Mouse (Mus musculus): Measurements from ENCODE around the gene Rab15. TPM values are rescaled to one million over a fixed set of nuclear protein-coding genes. Genes with fewer than 3 reads are reported as not detected.
"Not testable (repeated sequence)": the region's sequence is repeated elsewhere in the genome, so short reads cannot be mapped to it uniquely, and the experiment has no call there.

Rab15 gene
- total RNA-seq (2021), result 100 to 1,000 TPM; 182 to 188 TPM

GRCm38 (mm10) chr12:76822651-76823041 lies at the start of gene Rab15:
Gene Rab15 (minus strand): TSS chr12:76822908.
- DNase-seq, result no peak

- DNase-seq, result no peak
Measured at GRCm38 (mm10) chr12:76869561-76869960, 46.9 kb upstream of the Rab15 start.

GRCm38 (mm10) chr12:76868463-76869198 lies 45.9 kb upstream of the Rab15 start:
- DNase-seq, result no peak

DNA sequence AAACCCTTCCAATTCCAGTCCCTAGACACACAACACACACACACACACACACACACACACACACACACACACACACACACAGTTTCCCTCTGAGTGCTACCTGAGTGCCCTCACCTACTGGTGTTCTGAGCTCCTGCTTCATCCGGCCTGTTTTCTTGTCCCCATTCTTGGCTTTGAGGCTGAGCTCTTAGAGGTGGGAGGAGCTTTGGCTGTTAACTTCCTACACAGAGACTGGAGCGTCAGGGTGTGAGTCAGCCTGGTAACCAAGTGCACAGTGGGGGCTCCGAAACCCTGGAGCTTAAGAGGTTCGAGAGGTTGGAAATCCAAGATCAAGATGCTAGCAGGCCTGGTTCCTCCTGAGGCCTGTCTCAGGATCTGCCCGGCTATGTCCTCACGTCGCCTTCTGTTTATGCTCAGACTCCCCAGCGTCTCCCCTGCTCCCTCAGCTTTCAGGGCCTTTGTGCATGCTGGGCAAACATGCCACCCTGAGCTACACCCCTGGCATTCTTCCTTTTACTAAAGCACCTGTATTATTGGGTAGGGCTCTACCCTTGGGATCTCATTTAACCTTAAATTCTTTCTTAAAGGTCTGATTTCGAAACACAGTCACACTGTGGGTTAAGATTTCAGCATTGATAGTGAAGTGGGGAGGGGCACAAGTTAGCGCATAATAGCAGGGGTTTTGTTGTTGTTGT lies 45.0 kb upstream of the Rab15 start:
- peak in 1 of 2 experiments; percentile 21 for DNase-seq

DNA sequence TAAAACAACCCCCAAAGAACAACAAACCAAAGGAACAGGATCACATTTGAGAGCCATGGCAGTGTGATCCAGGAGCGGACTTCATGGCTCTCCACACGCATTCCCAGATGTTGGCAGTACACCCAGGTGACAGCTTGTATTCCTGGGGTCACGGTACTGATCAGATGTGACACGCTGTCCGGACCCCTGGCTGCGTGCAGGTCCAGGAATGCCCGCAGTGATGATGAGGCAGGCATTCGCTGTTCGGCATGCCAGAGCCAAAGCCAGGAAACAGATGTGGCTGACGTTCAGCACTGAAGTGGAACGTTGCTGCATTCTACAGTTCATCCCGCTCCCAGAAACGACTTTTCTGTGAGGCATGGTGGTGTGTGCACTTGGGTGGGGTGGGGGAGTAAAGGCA lies 42.6 kb upstream of the Rab15 start:
- DNase-seq, result no peak

DNA sequence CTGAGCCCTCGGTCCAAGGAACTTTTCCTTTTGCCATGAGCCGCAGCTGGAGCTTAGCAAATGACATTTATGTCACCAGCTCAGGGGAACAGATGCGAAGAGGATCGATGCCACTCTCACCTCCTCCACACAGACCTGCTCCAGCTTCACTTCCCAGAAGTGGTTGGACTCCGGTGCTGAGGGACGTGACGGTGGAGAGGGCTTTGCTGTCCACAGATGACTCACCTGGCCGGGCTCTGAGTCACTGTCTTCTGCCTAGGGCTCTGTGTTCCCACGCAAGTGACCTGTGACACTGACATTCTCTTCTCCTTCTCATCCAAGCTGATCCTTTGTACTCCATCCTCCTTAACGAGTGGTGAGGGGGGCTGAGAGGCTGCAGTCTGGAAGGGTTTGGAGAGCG lies 40.9 kb upstream of the Rab15 start:
- no peak for DNase-seq

- not testable (repeated sequence) for DNase-seq
Measured at GRCm38 (mm10) chr12:76858788-76859187, 36.1 kb upstream of the Rab15 start.

DNA sequence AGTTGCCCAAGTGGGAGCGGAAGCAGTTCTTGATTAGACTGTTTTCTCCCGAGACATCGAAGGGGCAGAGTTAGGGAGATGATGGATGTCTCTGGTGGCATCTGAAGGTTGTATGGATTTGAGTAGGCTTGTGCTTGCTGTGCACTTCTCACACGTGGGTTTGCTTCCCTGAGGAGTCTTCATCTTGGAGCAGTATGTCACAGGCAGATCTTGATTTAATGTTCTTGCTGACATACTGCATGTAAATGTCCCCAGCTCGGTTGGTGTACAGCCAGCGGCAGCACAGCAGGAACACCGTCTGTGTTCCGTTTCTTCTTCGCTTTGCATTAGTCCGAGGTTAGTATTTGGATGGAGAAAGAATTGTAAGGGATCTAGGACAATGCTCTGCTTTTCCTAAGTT lies 34.4 kb upstream of the Rab15 start:
- no peak for DNase-seq

- no peak for DNase-seq
Measured at GRCm38 (mm10) chr12:76853378-76854142, 30.9 kb upstream of the Rab15 start.

DNA sequence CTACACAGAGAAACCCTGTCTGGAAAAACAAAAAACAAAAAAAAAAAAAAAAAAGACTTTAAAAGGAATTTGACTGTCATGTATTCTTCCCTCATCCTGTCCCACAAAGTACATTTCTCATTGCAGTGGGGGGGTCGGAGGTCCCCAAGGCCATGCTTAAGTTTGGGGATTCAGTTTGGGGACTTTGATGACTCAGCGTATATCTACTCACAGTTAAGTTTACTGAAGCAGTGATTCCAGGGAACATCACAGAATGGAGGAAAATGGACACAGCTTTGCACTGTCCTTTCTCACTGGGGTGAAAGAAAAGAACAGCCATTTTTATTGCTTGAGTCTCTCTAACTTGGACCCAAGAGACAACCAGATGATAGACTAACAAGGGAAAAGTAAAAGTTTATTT lies 29.7 kb upstream of the Rab15 start:
- DNase-seq, result no peak

GRCm38 (mm10) chr12:76844346-76845061 lies 21.8 kb upstream of the Rab15 start:
- DNase-seq, result no peak

- no peak for DNase-seq
Measured at GRCm38 (mm10) chr12:76840081-76840480, 17.4 kb upstream of the Rab15 start.

DNA sequence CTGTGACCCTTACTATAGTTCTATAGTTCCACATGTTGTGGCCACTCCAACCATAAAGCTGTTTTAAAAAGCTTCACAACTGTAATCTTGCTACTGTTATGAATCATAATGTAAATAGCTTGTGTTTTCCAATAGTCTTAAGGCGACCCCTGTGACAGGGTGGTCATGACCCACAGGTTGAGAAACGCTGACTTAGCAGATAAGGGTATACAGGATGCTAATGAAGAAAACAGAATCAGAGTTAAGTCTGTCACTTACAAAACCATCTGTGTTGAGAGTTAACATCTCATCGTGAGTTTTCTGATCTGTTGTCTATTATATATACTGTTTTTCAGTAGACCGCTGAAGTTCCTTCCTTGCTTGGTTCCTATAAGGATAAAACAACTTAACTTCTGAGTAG lies 16.6 kb upstream of the Rab15 start:
- DNase-seq, result no peak

DNA sequence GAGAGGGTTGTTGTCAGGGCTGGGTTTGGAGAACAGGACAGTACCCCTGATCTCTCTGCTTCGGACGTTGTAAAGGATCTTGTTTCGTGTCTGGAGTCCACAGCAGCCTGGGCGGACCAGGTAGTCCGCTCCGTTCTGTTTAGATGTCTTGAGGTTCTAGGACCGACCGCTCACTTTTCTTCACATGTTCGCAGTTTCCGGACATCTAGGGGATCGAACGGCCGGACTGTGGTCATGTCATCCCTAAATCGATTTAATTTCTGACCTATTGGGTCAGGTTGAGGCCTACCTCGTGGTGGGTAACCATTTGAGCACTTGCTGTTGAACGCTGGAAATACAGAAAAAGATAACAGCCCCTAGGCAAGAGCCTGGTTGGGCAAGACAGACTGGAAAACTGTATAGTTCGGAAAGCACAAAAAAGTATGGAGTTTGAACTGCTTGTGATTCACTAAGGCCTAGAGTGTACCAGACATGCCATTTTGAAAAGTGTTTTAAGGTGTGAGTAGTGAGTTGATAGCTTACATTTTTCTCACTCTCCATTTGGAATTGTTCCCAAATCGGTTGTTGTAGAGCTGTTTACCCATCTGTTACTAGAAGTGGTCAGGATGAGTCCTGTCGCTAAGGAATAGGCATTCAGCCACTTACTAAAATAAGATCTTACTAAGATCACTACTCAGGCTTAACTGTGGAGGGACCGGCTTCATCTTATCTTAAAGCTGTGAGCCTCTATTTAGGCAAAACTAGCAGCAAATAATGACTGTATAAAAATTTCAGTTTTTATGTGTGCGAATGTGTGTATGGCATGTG lies 15.3 kb upstream of the Rab15 start:
- no peak for DNase-seq

- peak; percentile 98 to 99 for DNase-seq
Measured at GRCm38 (mm10) chr12:76837101-76837843, 14.6 kb upstream of the Rab15 start.

DNA sequence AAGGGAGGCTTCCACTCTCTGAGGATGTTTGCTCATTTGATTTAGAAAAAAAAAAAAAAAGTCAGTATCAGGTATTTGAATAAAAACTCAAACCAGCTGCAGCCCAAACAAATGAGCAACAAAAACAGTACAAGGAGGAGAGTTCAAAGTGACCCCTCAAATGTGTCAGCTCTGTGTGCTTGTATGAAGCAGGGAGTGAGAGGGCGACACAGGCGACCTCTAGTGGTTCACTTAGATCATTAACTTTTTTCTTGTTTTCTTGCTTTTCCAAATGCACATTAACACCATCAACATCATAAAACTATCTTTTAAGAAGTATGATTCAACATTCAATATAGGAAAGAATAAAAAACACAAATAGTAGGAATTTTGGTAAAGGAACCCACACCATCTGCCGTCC lies 10.0 kb upstream of the Rab15 start:
- DNase-seq, result no peak

DNA sequence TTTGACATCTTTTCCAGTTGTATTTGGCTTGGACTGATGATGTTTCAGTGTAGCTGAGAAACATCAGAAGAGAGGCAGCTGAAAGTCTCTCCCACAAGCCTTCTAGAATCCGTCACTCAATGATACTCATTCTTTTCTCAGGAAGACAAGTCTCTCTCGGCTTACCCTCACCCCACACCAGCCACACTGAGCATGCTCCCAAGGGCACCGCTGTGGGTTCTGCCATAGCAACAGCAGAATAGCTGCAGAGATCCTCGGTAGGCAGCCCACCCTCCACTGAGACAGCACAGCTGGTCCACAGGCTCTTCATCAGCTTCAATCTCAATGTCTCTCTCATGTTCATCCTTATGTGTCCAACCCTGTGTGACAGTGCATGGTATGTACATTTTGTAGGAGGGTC lies 2.6 kb upstream of the Rab15 start:
- DNase-seq, result no peak

GRCm38 (mm10) chr12:76822002-76822650 lies 582 bp downstream of the Rab15 start:
- DNase-seq, result peak; percentile 53 to 62

DNA sequence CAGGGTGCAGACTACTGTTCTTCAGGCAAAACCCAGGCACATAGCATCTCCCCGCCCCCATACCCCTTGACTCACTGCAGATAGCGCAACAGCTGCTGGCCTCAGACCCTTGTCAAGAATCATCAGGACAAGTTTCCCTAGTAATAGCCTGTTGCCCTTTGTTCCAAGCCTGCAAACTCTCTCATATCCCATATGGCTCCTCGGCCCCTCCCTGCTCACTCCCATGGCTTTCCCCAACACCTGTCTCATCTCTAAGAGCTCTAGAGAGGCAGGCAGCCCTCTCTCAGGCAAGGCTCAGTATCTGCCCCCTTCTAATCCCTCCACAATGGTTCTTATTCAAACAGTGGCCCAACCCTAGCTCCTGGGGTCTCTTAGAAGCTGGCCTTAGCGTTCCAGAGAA lies 2.1 kb downstream of the Rab15 start:
- DNase-seq, result no peak

- DNase-seq, result no peak
Measured at GRCm38 (mm10) chr12:76819816-76820215, 2.9 kb downstream of the Rab15 start.

DNA sequence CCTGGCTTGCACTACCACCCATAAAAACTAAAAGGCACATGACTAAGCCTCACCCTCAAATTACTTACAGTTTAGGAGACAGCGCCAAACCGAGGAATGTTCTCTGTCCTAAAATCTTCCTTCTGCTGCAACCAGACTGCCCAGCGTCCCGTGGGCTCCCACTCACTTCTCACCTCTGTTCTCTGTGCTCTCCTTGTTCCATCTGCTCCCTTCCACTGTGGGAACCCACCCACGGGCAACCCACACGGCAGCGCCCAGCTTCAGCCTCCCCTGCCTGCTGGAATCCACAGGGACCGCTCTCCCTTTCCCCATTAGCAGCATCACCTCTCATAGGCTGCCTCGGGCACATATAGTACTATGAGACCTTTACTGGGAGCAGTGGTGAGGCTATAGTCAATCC lies 3.8 kb downstream of the Rab15 start:
- peak in 1 of 2 experiments; percentile 53 for DNase-seq

All from layer of hippocampus, postnatal 36 days (tissue).